Mouse (Mus musculus) liver, postnatal 0 days (tissue): ENCODE data around the gene Lrrc75a. TPM values are rescaled to one million over a fixed set of nuclear protein-coding genes. Genes with fewer than 3 reads are reported as not detected.

Experiments used
- ATAC-seq: fragments of 200-750 bp; cut with Nextera tagmentation; 2 replicates; pipeline ENCODE4 v1.8.0; 2017; ENCODE audit warnings: mild to moderate bottlenecking, moderate library complexity
- DNase-seq: peaks from one replicate; pipeline ENCODE4 v3.0.0-alpha.2; 2016
- H3K27ac ChIP-seq: fragments of 300-500 bp; sonication (generic); 2 replicates; pipeline ENCODE4 v1.5.1; 2014; ENCODE audit warnings: antibody characterized with exemption, moderate library complexity, mild to moderate bottlenecking, low read depth
- H3K27me3 ChIP-seq: fragments of 300-500 bp; sonication (generic); 2 replicates; pipeline ENCODE4 v1.6.1; 2014; ENCODE audit warnings: low read length, control low read depth, mixed read lengths; ENCODE audit not compliant: insufficient read depth
- H3K36me3 ChIP-seq: fragments of 300-500 bp; sonication (generic); replicated peaks from 2 replicates; pipeline ENCODE4 v1.6.1; 2014; ENCODE audit warnings: mild to moderate bottlenecking, control low read depth, low read length, moderate library complexity, mixed read lengths; ENCODE audit not compliant: insufficient read depth
- H3K4me1 ChIP-seq: fragments of 300-500 bp; sonication (generic); 2 replicates; pipeline ENCODE4 v1.6.1; 2014; ENCODE audit warnings: antibody characterized with exemption, mild to moderate bottlenecking, control low read depth; ENCODE audit not compliant: insufficient read depth
- H3K4me2 ChIP-seq: fragments of 300-500 bp; sonication (generic); 2 replicates; pipeline ENCODE4 v1.6.1; 2014; ENCODE audit warnings: low read depth, mild to moderate bottlenecking, low read length, moderate library complexity, mixed read lengths
- H3K4me3 ChIP-seq: fragments of 300-500 bp; sonication (generic); 2 replicates; pipeline ENCODE4 v1.5.1; 2014; ENCODE audit warnings: low read depth, low read length
- H3K9ac ChIP-seq: fragments of 300-500 bp; sonication (generic); replicated peaks from 2 replicates; pipeline ENCODE4 v1.6.1; 2014; ENCODE audit warnings: mild to moderate bottlenecking, moderate library complexity
- H3K9me3 ChIP-seq: fragments of 300-500 bp; sonication (generic); 2 replicates; pipeline ENCODE4 v1.6.1; 2016; ENCODE audit warnings: mild to moderate bottlenecking, control low read depth, low read length, mixed read lengths
- CTCF ChIP-seq: sonication (generic); IDR thresholded peaks from 2 replicates; pipeline ENCODE4 v1.5.1; 2016; ENCODE audit warnings: antibody characterized with exemption, low read depth
- EP300 ChIP-seq: IDR thresholded peaks from 2 replicates; pipeline ENCODE4 v1.6.1; 2016; ENCODE audit warnings: antibody characterized with exemption, low read depth, mild to moderate bottlenecking
- WGBS: fragments of 180-500 bp; shearing (Covaris S2); extraction: QIAGEN DNeasy Blood & Tissue Kit; methylation state at CpG from one replicate; pipeline ENCODE4 v1.1.7; 2014; ENCODE audit not compliant: insufficient replicate concordance; 5-methylcytosine and 5-hydroxymethylcytosine counted together
- polyA plus RNA-seq: library from polyadenylated mRNA; unstranded; fragments of >200 nt; fragmentation: Nextera tagmentation; extraction: Ambion mirVana; gene quantifications from 2 replicates; pipeline ENCODE4 v1.2.1, GENCODE M21; 2015

Gene Lrrc75a
- polyA plus RNA-seq, 1 experiment from 2014 or later: 1.1 TPM

DNA sequence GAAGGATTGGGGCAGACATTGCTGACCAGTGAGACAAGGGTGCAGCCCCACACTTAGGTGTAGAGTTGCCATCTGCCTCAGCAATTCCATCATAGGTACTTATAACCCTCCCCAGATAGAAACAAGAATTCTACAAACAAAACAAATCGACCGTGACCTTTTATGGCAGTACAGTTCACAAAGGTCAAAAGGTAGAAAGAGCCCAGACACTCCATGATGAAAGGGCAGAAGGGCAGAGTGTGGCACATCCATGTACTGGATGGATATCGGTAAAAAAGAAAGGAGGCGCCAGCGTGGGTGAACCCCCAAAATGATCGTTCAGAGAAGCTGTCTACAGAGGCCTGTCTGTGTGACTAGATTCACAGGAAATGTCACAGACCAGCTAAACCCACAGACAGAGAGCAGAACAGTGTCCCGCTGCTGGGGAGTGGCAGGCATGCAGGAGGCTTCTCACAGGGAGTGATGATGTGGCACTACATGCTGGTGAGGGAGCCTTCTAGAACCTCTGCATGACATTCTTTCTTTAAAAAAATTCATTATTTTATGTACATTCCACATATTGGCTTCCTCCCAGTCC, 30.5 kb upstream of the Lrrc75a start:
- 63% methylated on average over 7 of the region's 7 CpGs for WGBS
- DNase-seq: no peak

DNA sequence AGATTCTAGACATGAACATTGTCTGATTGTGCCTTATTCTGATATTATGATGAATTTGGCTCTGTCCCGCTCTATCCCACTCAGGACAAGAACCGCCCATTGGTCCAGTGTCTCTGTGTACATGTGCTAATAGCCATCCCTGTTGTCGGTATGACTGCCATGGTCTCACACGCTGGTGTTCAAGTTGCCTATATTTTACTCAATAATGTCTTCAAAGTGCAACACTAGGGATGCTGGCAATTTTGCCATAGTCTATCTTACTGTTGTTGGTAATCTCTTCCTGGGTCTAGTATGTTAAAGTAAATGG, 27.9 kb upstream of the Lrrc75a start:
- Histone ChIP-seq H3K4me2 (no peak overlapping the region), H3K4me3 (no peak overlapping the region), H3K36me3 (no peaks in the 10 kb centered on the region), H3K4me1 (0 out of 2 replicates have a peak, but pooled peaks cover 3% of the 10 kb centered on the region), H3K9me3 (no peaks in the 10 kb centered on the region), H3K27me3 (no peaks in the 10 kb centered on the region), H3K9ac (no peak overlapping the region), H3K27ac (no peak overlapping the region)
- 77% methylated on average over 4 of the region's 4 CpGs for WGBS
- ATAC-seq (no peak), DNase-seq (no peak)
- no peak for TF ChIP-seq EP300
- TF ChIP-seq CTCF: no peak

More for the DNA sequence above, 30.5 kb upstream of the Lrrc75a start:
- Histone ChIP-seq H3K9ac (no peak overlapping the region), H3K36me3 (no peaks in the 10 kb centered on the region), H3K4me1 (0 out of 2 replicates have a peak, but pooled peaks cover 3% of the 10 kb centered on the region), H3K4me2 (0 out of 2 replicates have a peak overlapping the region, but pooled peaks have one; percentile 6), H3K4me3 (no peak overlapping the region), H3K9me3 (no peaks in the 10 kb centered on the region), H3K27ac (no peak overlapping the region), H3K27me3 (no peaks in the 10 kb centered on the region)
- peak; percentile 73 for ATAC-seq
- no peak for TF ChIP-seq EP300

DNA sequence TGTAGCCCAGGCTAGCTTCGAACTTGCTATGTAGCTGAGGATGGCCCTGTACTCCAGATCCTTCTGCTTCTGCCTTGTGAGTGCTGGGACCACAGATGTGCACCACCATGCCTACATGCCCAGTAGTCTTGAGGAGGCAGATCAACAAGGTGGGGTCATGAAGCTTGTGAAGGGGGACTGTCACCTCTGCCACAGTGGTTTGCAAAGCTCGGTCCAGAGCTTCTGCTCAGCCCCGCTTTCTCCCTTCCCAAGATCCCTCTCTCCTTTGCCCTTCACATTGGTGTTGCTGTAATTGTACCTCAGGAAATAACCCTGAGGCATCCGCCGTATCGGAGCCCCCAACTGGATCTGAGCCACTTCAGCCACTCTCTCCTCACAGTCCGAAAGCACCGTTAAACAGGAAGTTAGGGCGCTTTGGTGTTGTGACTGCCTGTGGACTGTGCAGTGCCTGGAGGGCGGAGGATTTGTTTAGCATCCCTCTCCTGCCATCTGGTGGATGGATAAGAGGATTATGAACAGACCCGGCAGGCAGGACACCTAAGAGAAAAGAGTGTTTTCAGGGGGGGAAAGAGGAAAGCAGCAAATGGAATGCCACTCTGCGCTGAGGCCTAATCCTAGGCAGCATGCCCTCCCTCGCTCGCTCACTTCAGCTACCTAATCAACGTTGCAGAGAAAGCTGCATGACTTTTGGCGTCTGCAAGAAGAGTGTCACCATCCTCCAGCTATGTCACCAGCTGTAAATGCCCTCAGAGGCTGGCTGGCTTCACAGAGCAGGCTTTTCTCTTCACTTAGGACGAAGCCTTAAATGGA, 27.4 kb upstream of the Lrrc75a start:
- 0 out of 2 replicates have a peak overlapping the region, but pooled peaks have one; percentile 13 for H3K4me3 ChIP-seq
- no peaks in the 10 kb centered on the region for H3K27me3 ChIP-seq
- H3K9me3 ChIP-seq: no peaks in the 10 kb centered on the region
- H3K4me2 ChIP-seq: peak overlapping the region; percentile 62
- ATAC-seq (peak; percentile 87), DNase-seq (peak; percentile 66)
- H3K9ac ChIP-seq: no peak overlapping the region
- TF ChIP-seq EP300 (no peak), CTCF (peak; percentile 85)
- WGBS: 18% methylated on average over 17 of the region's 17 CpGs
- no peaks in the 10 kb centered on the region for H3K36me3 ChIP-seq
- no peak overlapping the region for H3K27ac ChIP-seq
- H3K4me1 ChIP-seq: 0 out of 2 replicates have a peak, but pooled peaks cover 3% of the 10 kb centered on the region

DNA sequence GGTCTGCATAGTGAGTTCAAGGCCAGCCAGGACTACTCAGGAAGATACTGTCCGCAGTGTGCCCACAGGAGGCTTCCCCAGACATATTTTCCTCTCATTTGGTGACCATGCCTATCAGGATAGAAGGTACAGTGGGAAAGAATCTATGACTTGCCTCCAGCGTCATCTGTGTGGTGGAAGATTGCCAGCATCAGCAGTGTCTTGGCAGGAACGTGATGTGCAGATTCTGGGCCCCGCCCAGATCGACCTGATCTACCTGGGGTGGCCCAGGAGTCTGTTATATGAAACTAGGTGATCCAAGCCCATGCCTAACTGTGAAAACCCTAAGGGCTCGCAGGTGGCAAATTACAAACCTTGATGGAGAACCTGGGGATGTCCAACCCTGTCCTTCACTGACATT, 21.7 kb upstream of the Lrrc75a start:
- DNase-seq (no peak), ATAC-seq (no peak)
- WGBS: 65% methylated on average over 6 of the region's 6 CpGs

DNA sequence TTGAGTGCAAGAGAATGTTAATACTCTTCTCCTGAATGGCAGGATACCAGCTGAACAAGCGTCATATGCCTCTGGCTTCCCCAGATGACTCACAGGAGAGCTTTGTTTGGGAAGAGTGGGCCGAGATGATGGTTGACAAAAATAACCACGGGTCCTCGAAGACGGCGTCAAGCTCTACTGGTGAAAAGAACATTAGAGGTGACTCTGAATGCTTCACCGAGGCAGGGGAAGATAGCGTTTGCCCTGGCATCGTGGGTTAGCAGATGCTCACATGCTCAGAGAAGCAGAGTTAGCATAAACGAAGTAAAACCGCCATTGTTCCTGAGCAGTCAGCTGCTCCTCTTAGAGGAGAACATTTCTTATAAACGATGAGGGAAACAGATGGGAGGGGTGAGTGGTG, 21.1 kb upstream of the Lrrc75a start:
- Histone ChIP-seq H3K36me3 (no peaks in the 10 kb centered on the region), H3K27ac (no peak overlapping the region), H3K4me2 (no peak overlapping the region), H3K9ac (no peak overlapping the region), H3K4me3 (no peak overlapping the region), H3K4me1 (no peaks in the 10 kb centered on the region), H3K27me3 (no peaks in the 10 kb centered on the region), H3K9me3 (no peaks in the 10 kb centered on the region)
- ATAC-seq (no peak), DNase-seq (no peak)
- WGBS: 48% methylated on average over 12 of the region's 12 CpGs
- no peak for TF ChIP-seq EP300
- no peak for TF ChIP-seq CTCF

More for the DNA sequence above, 21.7 kb upstream of the Lrrc75a start:
- H3K9me3 ChIP-seq: no peaks in the 10 kb centered on the region
- no peaks in the 10 kb centered on the region for H3K4me1 ChIP-seq
- no peak overlapping the region for H3K4me2 ChIP-seq
- H3K27me3 ChIP-seq: no peaks in the 10 kb centered on the region
- no peak overlapping the region for H3K4me3 ChIP-seq
- no peak overlapping the region for H3K27ac ChIP-seq
- no peak overlapping the region for H3K9ac ChIP-seq
- no peak for TF ChIP-seq EP300
- no peaks in the 10 kb centered on the region for H3K36me3 ChIP-seq

DNA sequence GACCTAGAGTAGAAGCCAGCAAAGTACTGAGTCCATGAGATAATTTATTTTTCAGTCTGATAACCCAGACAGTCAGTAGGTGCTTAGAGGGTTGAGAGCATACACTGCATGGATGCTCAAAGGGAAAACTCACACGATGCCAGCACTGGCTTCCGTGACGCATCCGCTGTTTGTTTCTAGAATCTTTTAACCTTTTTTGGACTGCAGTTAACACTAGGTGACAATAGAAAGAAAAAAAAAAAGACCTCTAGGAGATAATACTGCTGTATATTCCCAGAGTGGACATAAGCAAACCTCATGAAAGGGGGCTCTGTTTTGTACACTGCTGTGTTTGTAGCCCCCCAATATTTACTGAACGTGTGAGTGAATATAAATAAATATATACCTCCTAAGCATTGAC, 20.7 kb upstream of the Lrrc75a start:
- Histone ChIP-seq H3K4me3 (no peak overlapping the region), H3K4me2 (no peak overlapping the region), H3K27me3 (no peaks in the 10 kb centered on the region), H3K36me3 (no peaks in the 10 kb centered on the region), H3K9ac (no peak overlapping the region), H3K27ac (no peak overlapping the region), H3K4me1 (no peaks in the 10 kb centered on the region), H3K9me3 (no peaks in the 10 kb centered on the region)
- 83% methylated on average over 5 of the region's 5 CpGs for WGBS
- no peak for TF ChIP-seq CTCF
- TF ChIP-seq EP300: no peak
- ATAC-seq (no peak), DNase-seq (no peak)
